Mouse (Mus musculus) midbrain, embryonic 14.5 days (tissue): ENCODE results near the gene Kif18a. TPM values are rescaled to one million over a fixed set of nuclear protein-coding genes. Genes with fewer than 3 reads are reported as not detected.

Experiments used
- ATAC-seq: fragments of 200-750 bp; cut with Nextera tagmentation; 2 replicates; pipeline ENCODE4 v1.8.0; 2017; ENCODE audit warnings: moderate number of reproducible peaks, moderate library complexity; ENCODE audit not compliant: low FRiP score, low TSS enrichment
- DNase-seq: peaks from one replicate; pipeline ENCODE4 v3.0.0-alpha.2; 2015
- H3K27ac ChIP-seq: fragments of 300-500 bp; sonication (generic); replicated peaks from 2 replicates; pipeline ENCODE4 v1.5.1; 2014; ENCODE audit warnings: mild to moderate bottlenecking, low read depth, low read length, moderate library complexity
- H3K27me3 ChIP-seq: fragments of 300-500 bp; sonication (generic); 2 replicates; pipeline ENCODE4 v1.6.1; 2014; ENCODE audit warnings: low read length, control low read depth, mixed read lengths; ENCODE audit not compliant: control insufficient read depth, insufficient read depth
- H3K36me3 ChIP-seq: fragments of 300-500 bp; sonication (generic); 2 replicates; pipeline ENCODE4 v1.6.1; 2014; ENCODE audit warnings: low read length, control low read depth; ENCODE audit not compliant: control insufficient read depth, insufficient read depth
- H3K4me1 ChIP-seq: fragments of 300-500 bp; sonication (generic); 2 replicates; pipeline ENCODE4 v1.6.1; 2014; ENCODE audit warnings: mild to moderate bottlenecking, antibody characterized with exemption, low read length, control low read depth; ENCODE audit not compliant: control insufficient read depth, insufficient read depth
- H3K4me2 ChIP-seq: fragments of 300-500 bp; sonication (generic); 2 replicates; pipeline ENCODE4 v1.6.1; 2014; ENCODE audit warnings: mild to moderate bottlenecking, low read length, moderate library complexity
- H3K4me3 ChIP-seq: fragments of 300-500 bp; sonication (generic); replicated peaks from 2 replicates; pipeline ENCODE4 v1.5.1; 2014; ENCODE audit warnings: low read depth, low read length
- H3K9ac ChIP-seq: fragments of 300-500 bp; sonication (generic); replicated peaks from 2 replicates; pipeline ENCODE4 v1.6.1; 2014; ENCODE audit warnings: mild to moderate bottlenecking, low read length, moderate library complexity
- H3K9me3 ChIP-seq: fragments of 300-500 bp; sonication (generic); 2 replicates; pipeline ENCODE4 v1.6.1; 2016; ENCODE audit warnings: low read length, control low read depth, mixed read lengths; ENCODE audit not compliant: control insufficient read depth
- WGBS: fragments of 180-500 bp; shearing (Covaris S2); extraction: QIAGEN DNeasy Blood & Tissue Kit; methylation state at CpG from one replicate; pipeline ENCODE4 v1.1.7; 2014; 5-methylcytosine and 5-hydroxymethylcytosine counted together
- polyA plus RNA-seq: library from polyadenylated mRNA; unstranded; fragments of >200 nt; fragmentation: Nextera tagmentation; extraction: Ambion mirVana; gene quantifications from 2 replicates; pipeline ENCODE4 v1.2.1, GENCODE M21; 2014

The Kif18a gene
- 4.6 and 9.9 TPM in 2 replicates for polyA plus RNA-seq

DNA sequence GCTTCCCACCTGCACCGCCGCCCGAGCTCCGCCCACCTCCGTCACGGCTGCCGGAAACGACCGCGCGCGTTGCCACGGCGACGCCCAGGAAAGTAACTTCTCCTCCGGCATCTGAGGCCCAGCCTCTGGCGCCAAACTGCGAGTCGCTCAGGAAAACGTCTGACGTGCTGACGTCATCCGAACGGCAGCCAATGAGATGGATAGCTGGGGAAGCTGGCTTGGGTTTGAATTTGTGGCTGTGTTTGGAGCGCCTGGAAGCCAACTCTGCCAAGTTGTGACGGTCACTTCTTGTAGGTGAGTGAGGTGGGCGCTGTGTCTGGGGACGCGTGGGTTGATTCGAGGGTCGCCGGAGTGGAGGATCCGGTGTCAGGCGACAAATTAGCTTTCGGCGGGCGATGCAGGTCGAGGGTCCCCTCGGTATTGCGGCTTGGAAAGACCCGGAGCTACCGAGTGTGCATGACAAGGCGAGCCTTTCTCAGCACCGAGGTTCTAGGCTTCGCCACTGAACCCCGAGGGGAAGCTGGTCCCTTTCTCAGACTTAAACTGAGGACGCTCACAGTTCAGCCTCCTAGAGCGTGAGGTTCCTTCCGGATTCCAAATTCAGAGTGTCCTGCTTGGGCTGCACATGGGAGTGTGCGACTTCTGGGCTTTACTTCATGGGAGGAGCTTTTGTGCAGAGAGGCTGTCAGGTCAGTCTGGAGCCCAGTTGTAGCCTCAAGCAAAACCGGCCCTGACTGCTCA lies at the start of gene Kif18a, which contains the start of gene Mettl15:
Gene Kif18a, plus strand, starts transcription at position 139 of the 741 bp plus-strand sequence.
Gene Mettl15, minus strand, starts transcription at position 149 of the 741 bp plus-strand sequence.
- Histone ChIP-seq H3K4me1 (peaks cover 12% of the 10 kb centered on the region; the same call in 1 of the 2 replicates), H3K27ac (peak within 1 kb of the TSS; percentile 64), H3K9me3 (no peaks in the 10 kb centered on the region), H3K27me3 (no peaks in the 10 kb centered on the region), H3K4me3 (peak within 1 kb of the TSS; percentile 60), H3K36me3 (no peaks in the 10 kb centered on the region), H3K9ac (peak within 1 kb of the TSS; percentile 51), H3K4me2 (peak within 1 kb of the TSS; percentile 85)
- peak; percentile 98 for ATAC-seq
- DNase-seq: peak; percentile 99
- under 1% methylated on average over 51 of the region's 51 CpGs for WGBS

- no peak for DNase-seq
- Histone ChIP-seq H3K27me3 (no peaks in the 10 kb centered on the region), H3K36me3 (no peaks in the 10 kb centered on the region), H3K9me3 (no peaks in the 10 kb centered on the region), H3K9ac (no peak overlapping the region), H3K4me2 (no peak overlapping the region), H3K27ac (no peak overlapping the region), H3K4me3 (no peak overlapping the region), H3K4me1 (no peaks in the 10 kb centered on the region)
- 84% methylated on average over 4 of the region's 4 CpGs for WGBS
- no peak for ATAC-seq
Observed at GRCm38 (mm10) chr2:109233876-109234275, 46.7 kb upstream of the Kif18a start.

- Histone ChIP-seq H3K27me3 (no peaks in the 10 kb centered on the region), H3K27ac (no peak overlapping the region), H3K4me1 (no peaks in the 10 kb centered on the region), H3K9ac (no peak overlapping the region), H3K36me3 (no peaks in the 10 kb centered on the region), H3K4me3 (no peak overlapping the region), H3K9me3 (no peaks in the 10 kb centered on the region), H3K4me2 (no peak overlapping the region)
- DNase-seq: no peak
- 91% methylated on average over 1 of the region's 1 CpGs for WGBS
- ATAC-seq: no peak
Observed at GRCm38 (mm10) chr2:109235741-109236140, 44.8 kb upstream of the Kif18a start.

- H3K36me3 ChIP-seq: no peaks in the 10 kb centered on the region
- no peaks in the 10 kb centered on the region for H3K4me1 ChIP-seq
- 74% methylated on average over 3 of the region's 3 CpGs for WGBS
- no peak overlapping the region for H3K27ac ChIP-seq
- no peak overlapping the region for H3K4me3 ChIP-seq
- no peaks in the 10 kb centered on the region for H3K27me3 ChIP-seq
- DNase-seq (no peak), ATAC-seq (no peak)
- H3K4me2 ChIP-seq: no peak overlapping the region
- H3K9me3 ChIP-seq: no peaks in the 10 kb centered on the region
- no peak overlapping the region for H3K9ac ChIP-seq
Observed at GRCm38 (mm10) chr2:109241947-109242346, 38.6 kb upstream of the Kif18a start.

DNA sequence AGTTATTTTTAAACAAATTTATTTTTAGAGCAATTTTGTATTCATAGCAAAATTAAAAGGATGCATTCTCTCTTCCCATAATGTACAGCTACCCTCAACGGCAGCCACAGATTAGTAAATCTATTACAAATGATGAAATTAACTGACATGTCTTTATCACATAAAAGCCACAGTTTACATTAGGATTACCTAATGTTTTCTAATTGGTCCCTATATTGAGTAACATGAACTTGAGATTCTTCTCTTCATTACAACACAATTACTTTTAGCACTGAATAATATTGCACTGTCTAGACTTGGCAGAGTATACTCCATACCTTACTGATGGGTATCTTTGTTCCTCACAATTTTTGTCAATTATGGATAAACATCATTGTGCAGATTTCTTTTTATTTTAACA lies 17.8 kb upstream of the Kif18a start:
- ATAC-seq: no peak
- no peaks in the 10 kb centered on the region for H3K36me3 ChIP-seq

DNA sequence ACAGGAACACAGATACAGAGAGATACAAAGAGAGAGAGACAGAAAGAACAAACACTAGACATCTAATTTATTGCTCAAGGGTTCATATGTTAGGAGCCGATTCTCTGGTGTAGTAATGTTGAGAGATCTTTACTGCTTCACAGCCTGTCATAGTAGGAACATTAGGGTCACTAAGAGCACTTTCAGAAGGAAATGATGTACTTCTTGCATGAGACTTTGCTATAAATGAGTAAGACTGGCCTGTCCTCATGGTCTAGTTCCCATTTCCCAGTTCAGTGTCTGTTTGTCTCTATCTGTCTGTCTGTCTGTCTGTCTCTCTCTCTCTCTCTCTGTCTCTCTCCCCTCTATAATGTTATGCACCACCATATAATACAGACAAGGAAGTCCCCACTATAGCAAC lies 7.4 kb upstream of the Kif18a start:
- no peak overlapping the region for H3K9ac ChIP-seq
- H3K9me3 ChIP-seq: no peaks in the 10 kb centered on the region
- no peak overlapping the region for H3K4me2 ChIP-seq
- H3K36me3 ChIP-seq: no peaks in the 10 kb centered on the region
- H3K27me3 ChIP-seq: no peaks in the 10 kb centered on the region
- 94% methylated on average over 1 of the region's 1 CpGs for WGBS
- 0 out of 2 replicates have a peak, but pooled peaks cover 5% of the 10 kb centered on the region for H3K4me1 ChIP-seq
- no peak overlapping the region for H3K27ac ChIP-seq
- H3K4me3 ChIP-seq: no peak overlapping the region
- ATAC-seq (no peak), DNase-seq (no peak)

More for the DNA sequence above, 17.8 kb upstream of the Kif18a start:
- no peak overlapping the region for H3K27ac ChIP-seq
- H3K4me2 ChIP-seq: no peak overlapping the region
- DNase-seq: no peak
- H3K9ac ChIP-seq: no peak overlapping the region
- no peak overlapping the region for H3K4me3 ChIP-seq
- H3K4me1 ChIP-seq: no peaks in the 10 kb centered on the region
- H3K9me3 ChIP-seq: no peaks in the 10 kb centered on the region
- WGBS: 86% methylated on average over 1 of the region's 1 CpGs
- H3K27me3 ChIP-seq: no peaks in the 10 kb centered on the region

DNA sequence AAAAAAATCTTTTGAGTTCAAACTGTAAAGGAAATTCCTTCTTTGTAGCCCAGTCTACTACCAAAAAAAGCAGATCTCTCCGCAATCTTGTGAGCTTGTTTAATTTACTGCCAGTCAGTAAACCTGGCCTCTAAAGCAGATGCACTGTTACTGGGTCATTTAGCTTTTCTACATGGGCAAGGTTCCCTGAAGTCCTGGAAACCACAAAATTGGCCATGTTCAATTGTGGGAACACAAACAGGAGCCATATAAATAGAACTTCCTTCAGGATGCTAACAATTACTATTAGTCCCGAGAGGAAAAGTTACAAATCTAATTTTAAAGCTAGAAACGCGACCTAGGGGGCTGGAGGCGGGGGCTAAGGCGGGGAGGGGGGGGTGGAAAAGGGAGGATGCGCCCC lies 2.9 kb upstream of the Kif18a start:
- ATAC-seq: no peak
- peak; percentile 6 for DNase-seq
- 12% methylated on average over 7 of the region's 7 CpGs for WGBS

DNA sequence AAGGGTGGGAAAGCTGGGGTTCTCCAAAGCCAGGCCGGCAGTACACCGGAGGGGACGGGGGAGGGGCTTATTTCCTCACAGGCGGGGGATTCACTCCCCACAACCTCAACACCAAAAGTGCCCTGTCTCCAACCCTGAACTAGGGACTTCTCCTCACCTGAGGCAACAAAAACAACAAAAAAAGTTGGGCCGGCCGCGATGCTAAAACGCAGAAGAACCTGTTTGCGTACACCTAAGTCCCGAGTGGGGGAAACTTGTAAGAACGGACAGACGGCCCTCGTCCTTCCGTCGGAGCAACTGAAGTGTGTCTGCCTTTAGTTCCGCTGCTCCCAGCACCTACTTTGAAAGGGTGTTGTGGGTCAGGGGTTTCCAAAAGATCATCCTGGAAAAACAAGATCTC lies 2.5 kb upstream of the Kif18a start:
- Histone ChIP-seq H3K9ac (peak overlapping the region; percentile 28; the same call in 1 of the 2 replicates), H3K4me2 (peak overlapping the region; percentile 59), H3K36me3 (no peaks in the 10 kb centered on the region), H3K4me3 (peak overlapping the region; percentile 38), H3K27ac (no peak overlapping the region), H3K4me1 (peaks cover 12% of the 10 kb centered on the region; the same call in 1 of the 2 replicates), H3K27me3 (no peaks in the 10 kb centered on the region), H3K9me3 (no peaks in the 10 kb centered on the region)
- ATAC-seq: no peak
- under 1% methylated on average over 16 of the region's 16 CpGs for WGBS
- peak; percentile 35 for DNase-seq

More for the DNA sequence above, 2.9 kb upstream of the Kif18a start:
- Histone ChIP-seq H3K4me3 (peak overlapping the region; percentile 38), H3K4me1 (peaks cover 12% of the 10 kb centered on the region; the same call in 1 of the 2 replicates), H3K9me3 (no peaks in the 10 kb centered on the region), H3K9ac (peak overlapping the region; percentile 28; the same call in 1 of the 2 replicates), H3K27me3 (no peaks in the 10 kb centered on the region), H3K27ac (no peak overlapping the region), H3K36me3 (no peaks in the 10 kb centered on the region), H3K4me2 (peak overlapping the region; percentile 59)

DNA sequence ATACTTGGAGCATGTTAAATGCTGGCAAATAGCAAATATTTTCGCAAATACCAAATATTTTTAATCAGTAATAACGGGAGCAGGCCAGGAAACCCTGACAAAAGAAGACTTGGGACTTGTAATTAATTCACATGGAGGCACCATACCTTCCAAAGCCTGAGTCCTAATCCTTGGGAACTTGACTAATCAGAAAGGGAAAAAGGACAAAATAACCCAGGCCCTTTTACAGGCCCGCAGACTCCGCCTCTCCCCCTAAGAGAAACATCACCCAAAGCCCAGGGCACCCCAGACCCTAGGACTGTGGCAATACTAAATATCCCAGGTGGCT lies 302 bp upstream of the Kif18a start:
- ATAC-seq: no peak
- Histone ChIP-seq H3K27ac (peak overlapping the region; percentile 43), H3K4me1 (peaks cover 12% of the 10 kb centered on the region; the same call in 1 of the 2 replicates), H3K9ac (peak overlapping the region; percentile 51), H3K27me3 (no peaks in the 10 kb centered on the region), H3K36me3 (no peaks in the 10 kb centered on the region), H3K4me2 (peak overlapping the region; percentile 85), H3K4me3 (peak overlapping the region; percentile 60), H3K9me3 (no peaks in the 10 kb centered on the region)
- 3% methylated on average over 4 of the region's 4 CpGs for WGBS
- DNase-seq: no peak
